Mouse (Mus musculus) embryonic stem cell, embryonic (primary cell): Measurements from ENCODE around the gene Ppara.

Experiments used
- CTCF ChIA-PET, 4 experiments: fragments of 300-600 bp in 2 of 4; fragments of 350-600 bp in 2 of 4; sonication (Branson Sonifier 250); formaldehyde crosslinking; loops; one replicate each; lab custom pipeline; 2022; ENCODE audit warnings: inconsistent platforms in 2 of 4; lab: Charles Lee
- POLR2A ChIA-PET, 4 experiments: fragments of 300-600 bp in 2 of 4; fragments of 350-600 bp in 2 of 4; sonication (Branson Sonifier 250); formaldehyde crosslinking; loops; one replicate each; lab custom pipeline; 2022; ENCODE audit warnings: antibody characterized with exemption in 4 of 4, inconsistent platforms in 1 of 4; lab: Charles Lee

Ppara gene

GRCm38 (mm10) chr15:85821203-85822010 lies 86.6 kb downstream of the Ppara start, which contains the start of gene Pkdrej:
TSS of gene Pkdrej (minus strand) at chr15:85821734.
- CTCF ChIA-PET, result interaction anchor here in 2 of 4 experiments (0.6 to 2.0 kb wide), 5 partner anchors 10 to 211 kb away, joined by 3 to 6 read pairs (median 4); partner anchors contain the start of gene Cdpf1 (in 1 of the 2)

GRCm38 (mm10) chr15:85822011-85822359 lies 87.2 kb downstream of the Ppara start:
- ChIA-PET CTCF (interaction anchor here in 2 of 4 experiments (1.0 to 2.0 kb wide), 3 partner anchors 11 to 211 kb away, joined by 4 to 6 read pairs (median 5); partner anchors contain the start of gene Cdpf1 (in 1 of the 2)), POLR2A (interaction anchor here in 3 of 4 experiments (0.6 to 2.9 kb wide), 7 partner anchors 9 to 57 kb away, joined by 4 to 22 read pairs (median 9); partner anchors contain the start of genes Cdpf1 (in 3 of the 3), Ttc38 (in 2 of the 3) and Trmu (in 1 of the 3))

More at GRCm38 (mm10) chr15:85821203-85822010, 86.6 kb downstream of the Ppara start, which contains the start of gene Pkdrej:
- POLR2A ChIA-PET, result interaction anchor here in 3 of 4 experiments (0.6 to 2.9 kb wide), 9 partner anchors 8 to 168 kb away, joined by 3 to 22 read pairs (median 8); partner anchors contain the start of genes Cdpf1 (in 3 of the 3), Ttc38 (in 2 of the 3) and Trmu (in 1 of the 3)

- ChIA-PET POLR2A (interaction anchor here in 2 of 4 experiments (0.6 to 1.9 kb wide), 3 partner anchors 14 to 1633 kb away, joined by 3 to 7 read pairs (median 3); partner anchors contain the start of gene Cdpf1 (in 1 of the 2)), CTCF (no interaction called here)
Observed at GRCm38 (mm10) chr15:85826676-85827075, 91.9 kb downstream of the Ppara start.

GRCm38 (mm10) chr15:85828071-85828470 lies 93.3 kb downstream of the Ppara start:
- POLR2A ChIA-PET, result interaction anchor here in 2 of 4 experiments (1.0 to 1.2 kb wide), 2 partner anchors 11 to 51 kb away, joined by 3 to 4 read pairs; partner anchors contain the start of gene Trmu (in 1 of the 2)
- CTCF ChIA-PET, result interaction anchor here in 2 of 4 experiments (0.8 to 0.9 kb wide), 2 partner anchors 13 kb away, joined by 3 read pairs; no protein-coding TSS in a partner anchor

- POLR2A ChIA-PET, result interaction anchor here in 1 of 4 experiments (1.5 kb wide), 1 partner anchor 11 kb away, joined by 4 read pairs; no protein-coding TSS in a partner anchor
Observed at GRCm38 (mm10) chr15:85829470-85829869, 94.7 kb downstream of the Ppara start.

GRCm38 (mm10) chr15:85831954-85832590 lies 97.3 kb downstream of the Ppara start, which contains the start of gene Ttc38:
TSS of gene Ttc38 (plus strand) at chr15:85832306.
- POLR2A ChIA-PET, result interaction anchor here (0.7 to 2.5 kb wide), 32 partner anchors 9 to 381 kb away, joined by 3 to 58 read pairs (median 5); partner anchors contain the start of genes Cdpf1 (in 3 of the 4), Pkdrej (in 2 of the 4), Gtse1 (in 1 of the 4) and Trmu (in 1 of the 4)
- CTCF ChIA-PET, result interaction anchor here (0.6 to 1.9 kb wide), 21 partner anchors 9 to 308 kb away, joined by 3 to 28 read pairs (median 4); partner anchors contain the start of genes Cdpf1 (in 2 of the 4) and Trmu (in 1 of the 4)

More at GRCm38 (mm10) chr15:85829470-85829869, 94.7 kb downstream of the Ppara start:
- CTCF ChIA-PET, result interaction anchor here in 2 of 4 experiments (0.6 kb wide), 2 partner anchors 50 to 116 kb away, joined by 3 read pairs; partner anchors contain the start of gene Trmu (in 1 of the 2)

GRCm38 (mm10) chr15:85832599-85832998 lies 97.8 kb downstream of the Ppara start:
- POLR2A ChIA-PET, result interaction anchor here (0.7 to 2.5 kb wide), 32 partner anchors 8 to 381 kb away, joined by 3 to 58 read pairs (median 5); partner anchors contain the start of genes Cdpf1 (in 3 of the 4), Pkdrej (in 2 of the 4), Gtse1 (in 1 of the 4) and Trmu (in 1 of the 4)
- CTCF ChIA-PET, result interaction anchor here (0.6 to 1.9 kb wide), 18 partner anchors 8 to 307 kb away, joined by 3 to 28 read pairs (median 4); partner anchors contain the start of genes Cdpf1 (in 2 of the 4) and Trmu (in 1 of the 4)

- CTCF ChIA-PET, result interaction anchor here in 2 of 4 experiments (0.6 to 2.1 kb wide), 11 partner anchors 10 to 678 kb away, joined by 3 to 6 read pairs (median 3); partner anchors contain the start of genes Cdpf1 (in 1 of the 2), Ppara (in 1 of the 2) and Trmu (in 1 of the 2)
- POLR2A ChIA-PET, result interaction anchor here in 2 of 4 experiments (0.8 to 1.4 kb wide), 3 partner anchors 24 to 42 kb away, joined by 3 read pairs; partner anchors contain the start of genes Cdpf1 (in 1 of the 2) and Gtse1 (in 1 of the 2)
Observed at GRCm38 (mm10) chr15:85835335-85835734, 100.6 kb downstream of the Ppara start.

- ChIA-PET POLR2A (interaction anchor here in 1 of 4 experiments (0.8 to 1.5 kb wide), 2 partner anchors 23 to 158 kb away, joined by 3 read pairs; partner anchors contain the start of gene Gtse1), CTCF (interaction anchor here in 1 of 4 experiments (0.6 kb wide), 2 partner anchors 21 to 501 kb away, joined by 3 to 6 read pairs; partner anchors contain the start of gene Atxn10)
Observed at GRCm38 (mm10) chr15:85836887-85837286, 102.1 kb downstream of the Ppara start.

GRCm38 (mm10) chr15:85840983-85841382 lies 106.2 kb downstream of the Ppara start:
- ChIA-PET CTCF (interaction anchor here (0.5 to 2.7 kb wide), 62 partner anchors 9 to 658 kb away, joined by 3 to 28 read pairs (median 4); partner anchors contain the start of genes Gtse1 (in 4 of the 4), Cdpf1 (in 3 of the 4), Ttc38 (in 3 of the 4) and Trmu (in 2 of the 4)), POLR2A (interaction anchor here (0.5 to 3.3 kb wide), 28 partner anchors 9 to 739 kb away, joined by 3 to 26 read pairs (median 4); partner anchors contain the start of genes Cdpf1 (in 3 of the 4), Ttc38 (in 3 of the 4), Gtse1 (in 2 of the 4) and Ppara (in 1 of the 4))

- ChIA-PET CTCF (interaction anchor here (0.6 to 2.7 kb wide), 28 partner anchors 8 to 243 kb away, joined by 3 to 28 read pairs (median 4); partner anchors contain the start of genes Cdpf1 (in 2 of the 4), Trmu (in 2 of the 4), Ttc38 (in 2 of the 4) and Pkdrej (in 1 of the 4)), POLR2A (interaction anchor here in 3 of 4 experiments (0.7 to 3.3 kb wide), 19 partner anchors 9 to 107 kb away, joined by 3 to 26 read pairs (median 6); partner anchors contain the start of genes Cdpf1 (in 3 of the 3), Ttc38 (in 3 of the 3), Gtse1 (in 2 of the 3) and Ppara (in 1 of the 3))
Observed at GRCm38 (mm10) chr15:85841796-85842360, 107.1 kb downstream of the Ppara start.

GRCm38 (mm10) chr15:85845071-85845470 lies 110.3 kb downstream of the Ppara start:
- CTCF ChIA-PET, result no interaction called here
- POLR2A ChIA-PET, result interaction anchor here in 1 of 4 experiments (1.3 kb wide), 1 partner anchor 12 kb away, joined by 3 read pairs; no protein-coding TSS in a partner anchor

- POLR2A ChIA-PET, result interaction anchor here in 3 of 4 experiments (0.6 to 3.0 kb wide), 6 partner anchors 9 to 223 kb away, joined by 3 to 12 read pairs (median 5); no protein-coding TSS in a partner anchor
Observed at GRCm38 (mm10) chr15:85851656-85852392, 117.0 kb downstream of the Ppara start.

More at GRCm38 (mm10) chr15:85851656-85852392, 117.0 kb downstream of the Ppara start:
- CTCF ChIA-PET, result interaction anchor here in 3 of 4 experiments (0.5 to 1.4 kb wide), 4 partner anchors 10 to 583 kb away, joined by 3 to 5 read pairs (median 4); no protein-coding TSS in a partner anchor
